Mouse (Mus musculus) forebrain, embryonic 13.5 days (tissue): ENCODE results near the gene 1810049J17Rik. TPM values are rescaled to one million over a fixed set of nuclear protein-coding genes. Genes with fewer than 3 reads are reported as not detected.
A peak's percentile ranks its signal among the peaks of the same experiment; 100 is the strongest.

Source experiments
- ATAC-seq: fragments of 200-750 bp; cut with Nextera tagmentation; 2 replicates; pipeline ENCODE4 v1.8.0; 2017
- H3K27ac ChIP-seq: fragments of 300-500 bp; sonication (generic); 2 replicates; pipeline ENCODE4 v1.5.1; 2015; ENCODE audit warnings: inconsistent platforms, mild to moderate bottlenecking, moderate library complexity
- H3K27me3 ChIP-seq: fragments of 300-500 bp; sonication (generic); 2 replicates; pipeline ENCODE4 v1.6.1; 2015; ENCODE audit warnings: mild to moderate bottlenecking, inconsistent platforms
- H3K36me3 ChIP-seq: fragments of 300-500 bp; sonication (generic); 2 replicates; pipeline ENCODE4 v1.6.1; 2015; ENCODE audit warnings: mild to moderate bottlenecking, inconsistent platforms; ENCODE audit not compliant: poor library complexity, severe bottlenecking
- H3K4me1 ChIP-seq: fragments of 300-500 bp; sonication (generic); 2 replicates; pipeline ENCODE4 v1.6.1; 2015; ENCODE audit warnings: inconsistent platforms
- H3K4me2 ChIP-seq: fragments of 300-500 bp; sonication (generic); 2 replicates; pipeline ENCODE4 v1.6.1; 2015; ENCODE audit warnings: inconsistent platforms, mild to moderate bottlenecking, moderate library complexity
- H3K4me3 ChIP-seq: fragments of 300-500 bp; sonication (generic); 2 replicates; pipeline ENCODE4 v1.5.1; 2015; ENCODE audit warnings: mild to moderate bottlenecking, inconsistent platforms
- H3K9ac ChIP-seq: fragments of 300-500 bp; sonication (generic); 2 replicates; pipeline ENCODE4 v1.6.1; 2015; ENCODE audit warnings: mild to moderate bottlenecking, inconsistent platforms
- H3K9me3 ChIP-seq: fragments of 300-500 bp; sonication (generic); replicated peaks from 2 replicates; pipeline ENCODE4 v1.6.1; 2016; ENCODE audit warnings: inconsistent platforms
- WGBS: fragments of 180-500 bp; shearing (Covaris S2); methylation state at CpG from one replicate; pipeline ENCODE4 v1.1.7; 2015; 5-methylcytosine and 5-hydroxymethylcytosine counted together
- polyA plus RNA-seq: library from polyadenylated mRNA; unstranded; fragments of >200 nt; fragmentation: Nextera tagmentation; extraction: Ambion mirVana; gene quantifications from 2 replicates; pipeline ENCODE4 v1.2.1, GENCODE M21; 2015

1810049J17Rik gene
- polyA plus RNA-seq, 1 experiment from 2014 or later, result not detected

GRCm38 (mm10) chr15:12340536-12341400 is 19.1 kb upstream of the 1810049J17Rik start:
- 25% methylated on average over 5 of the region's 5 CpGs for WGBS
- Histone ChIP-seq H3K27ac (peak overlapping the region; percentile 57; the same call in 1 of the 2 replicates), H3K36me3 (peaks cover 26% of the 10 kb centered on the region)

GRCm38 (mm10) chr15:12337779-12338137 is 16.1 kb upstream of the 1810049J17Rik start:
- Histone ChIP-seq H3K4me3 (no peak overlapping the region), H3K4me2 (no peak overlapping the region), H3K36me3 (peaks cover 7% of the 10 kb centered on the region; the same call in 1 of the 2 replicates), H3K27me3 (no peaks in the 10 kb centered on the region), H3K27ac (no peak overlapping the region), H3K9me3 (no peaks in the 10 kb centered on the region), H3K9ac (no peak overlapping the region), H3K4me1 (peaks cover 10% of the 10 kb centered on the region)
- no peak for ATAC-seq
- WGBS, result 70% methylated on average over 3 of the region's 3 CpGs

More at GRCm38 (mm10) chr15:12340536-12341400, 19.1 kb upstream of the 1810049J17Rik start:
- Histone ChIP-seq H3K4me2 (no peak overlapping the region), H3K4me3 (no peak overlapping the region), H3K4me1 (peaks cover 10% of the 10 kb centered on the region), H3K9ac (no peak overlapping the region), H3K27me3 (no peaks in the 10 kb centered on the region), H3K9me3 (no peaks in the 10 kb centered on the region)
- no peak for ATAC-seq

GRCm38 (mm10) chr15:12337030-12337778 is 15.5 kb upstream of the 1810049J17Rik start:
- no peaks in the 10 kb centered on the region for H3K27me3 ChIP-seq
- 90% methylated on average over 4 of the region's 4 CpGs for WGBS
- peaks cover 10% of the 10 kb centered on the region for H3K4me1 ChIP-seq
- ATAC-seq, result no peak
- no peak overlapping the region for H3K9ac ChIP-seq
- H3K4me2 ChIP-seq, result no peak overlapping the region
- no peak overlapping the region for H3K4me3 ChIP-seq
- H3K27ac ChIP-seq, result no peak overlapping the region
- H3K36me3 ChIP-seq, result peaks cover 4% of the 10 kb centered on the region; the same call in 1 of the 2 replicates
- no peaks in the 10 kb centered on the region for H3K9me3 ChIP-seq

- WGBS, result 89% methylated on average over 4 of the region's 4 CpGs
- no peak for ATAC-seq
Measured at GRCm38 (mm10) chr15:12334381-12334780, 12.7 kb upstream of the 1810049J17Rik start.

GRCm38 (mm10) chr15:12331300-12331699 is 9.6 kb upstream of the 1810049J17Rik start:
- WGBS, result 79% methylated on average over 1 of the region's 1 CpGs
- no peak overlapping the region for H3K4me3 ChIP-seq
- no peak overlapping the region for H3K9ac ChIP-seq
- no peaks in the 10 kb centered on the region for H3K9me3 ChIP-seq
- H3K27ac ChIP-seq, result no peak overlapping the region
- ATAC-seq, result no peak
- H3K27me3 ChIP-seq, result no peaks in the 10 kb centered on the region
- H3K4me2 ChIP-seq, result no peak overlapping the region
- no peaks in the 10 kb centered on the region; the same call in 1 of the 2 replicates for H3K4me1 ChIP-seq
- no peaks in the 10 kb centered on the region for H3K36me3 ChIP-seq

More at GRCm38 (mm10) chr15:12334381-12334780, 12.7 kb upstream of the 1810049J17Rik start:
- Histone ChIP-seq H3K4me2 (no peak overlapping the region), H3K9ac (no peak overlapping the region), H3K4me3 (no peak overlapping the region), H3K36me3 (no peaks in the 10 kb centered on the region), H3K9me3 (no peaks in the 10 kb centered on the region), H3K4me1 (no peaks in the 10 kb centered on the region; the same call in 1 of the 2 replicates), H3K27ac (no peak overlapping the region), H3K27me3 (no peaks in the 10 kb centered on the region)

GRCm38 (mm10) chr15:12330892-12331291 is 9.2 kb upstream of the 1810049J17Rik start:
- Histone ChIP-seq H3K9ac (no peak overlapping the region), H3K27ac (no peak overlapping the region), H3K36me3 (no peaks in the 10 kb centered on the region), H3K4me3 (no peak overlapping the region), H3K4me1 (no peaks in the 10 kb centered on the region; the same call in 1 of the 2 replicates), H3K9me3 (no peaks in the 10 kb centered on the region), H3K27me3 (no peaks in the 10 kb centered on the region), H3K4me2 (no peak overlapping the region)
- no peak; the same call in 1 of the 2 replicates for ATAC-seq

- no peak overlapping the region for H3K4me2 ChIP-seq
- no peak for ATAC-seq
- H3K27ac ChIP-seq, result no peak overlapping the region
- H3K9me3 ChIP-seq, result no peaks in the 10 kb centered on the region
- H3K36me3 ChIP-seq, result peaks cover 4% of the 10 kb centered on the region; the same call in 1 of the 2 replicates
- no peak overlapping the region for H3K9ac ChIP-seq
- H3K4me3 ChIP-seq, result no peak overlapping the region
- no peaks in the 10 kb centered on the region for H3K27me3 ChIP-seq
- H3K4me1 ChIP-seq, result no peaks in the 10 kb centered on the region; the same call in 1 of the 2 replicates
- 95% methylated on average over 3 of the region's 3 CpGs for WGBS
Measured at GRCm38 (mm10) chr15:12330389-12330788, 8.7 kb upstream of the 1810049J17Rik start.

GRCm38 (mm10) chr15:12324326-12324725 is 2.6 kb upstream of the 1810049J17Rik start:
- no peak overlapping the region for H3K9ac ChIP-seq
- 76% methylated on average over 1 of the region's 1 CpGs for WGBS
- no peak overlapping the region for H3K4me3 ChIP-seq
- H3K36me3 ChIP-seq, result peaks cover 4% of the 10 kb centered on the region; the same call in 1 of the 2 replicates
- H3K9me3 ChIP-seq, result no peaks in the 10 kb centered on the region
- no peak for ATAC-seq
- H3K4me1 ChIP-seq, result peaks cover 25% of the 10 kb centered on the region
- H3K27ac ChIP-seq, result no peak overlapping the region
- H3K4me2 ChIP-seq, result peak overlapping the region; percentile 6
- H3K27me3 ChIP-seq, result peaks cover 8% of the 10 kb centered on the region

GRCm38 (mm10) chr15:12322676-12323402 is 1.1 kb upstream of the 1810049J17Rik start:
- ATAC-seq, result no peak
- Histone ChIP-seq H3K27me3 (peaks cover 14% of the 10 kb centered on the region), H3K27ac (no peak overlapping the region), H3K4me2 (peak overlapping the region; percentile 77), H3K4me3 (peak overlapping the region; percentile 99), H3K9ac (peak overlapping the region; percentile 96), H3K4me1 (peaks cover 25% of the 10 kb centered on the region), H3K9me3 (no peaks in the 10 kb centered on the region), H3K36me3 (peaks cover 4% of the 10 kb centered on the region; the same call in 1 of the 2 replicates)
- 14% methylated on average over 9 of the region's 9 CpGs for WGBS

GRCm38 (mm10) chr15:12321091-12321787 is 460 bp downstream of the 1810049J17Rik start, which contains the start of gene Golph3:
TSS of gene Golph3 (plus strand) at chr15:12321450.
- WGBS, result under 1% methylated on average over 43 of the region's 74 CpGs
- ATAC-seq, result peak; percentile 98

More at GRCm38 (mm10) chr15:12321091-12321787, 460 bp downstream of the 1810049J17Rik start, which contains the start of gene Golph3:
- Histone ChIP-seq H3K4me1 (peaks cover 25% of the 10 kb centered on the region), H3K36me3 (peaks cover 4% of the 10 kb centered on the region; the same call in 1 of the 2 replicates), H3K27me3 (peaks cover 14% of the 10 kb centered on the region), H3K27ac (peak within 1 kb of the TSS; percentile 92), H3K9ac (peak within 1 kb of the TSS; percentile 96), H3K9me3 (no peaks in the 10 kb centered on the region), H3K4me3 (peak within 1 kb of the TSS; percentile 99), H3K4me2 (peak within 1 kb of the TSS; percentile 77)
